Mouse (Mus musculus): ENCODE data around the gene Acad11.

Acad11 gene

GRCm38 (mm10) chr9:104085730-104086429 lies 22.7 kb downstream of the Acad11 start:
- DNase-seq = no peak

- DNase-seq = peak; percentile 62 to 77
These were observed 25.4 kb downstream of the Acad11 start for GRCm38 (mm10) chr9:104088555-104088954.

- no peak for DNase-seq
These were observed 29.8 kb downstream of the Acad11 start for GRCm38 (mm10) chr9:104092945-104093344.

GRCm38 (mm10) chr9:104098256-104098655 lies 35.1 kb downstream of the Acad11 start:
- peak; percentile 20 to 57 for DNase-seq

- DNase-seq = no peak
These were observed 35.9 kb downstream of the Acad11 start for GRCm38 (mm10) chr9:104099060-104099459.

GRCm38 (mm10) chr9:104100822-104101221 lies 37.6 kb downstream of the Acad11 start:
- peak in 1 of 2 experiments; percentile 16 for DNase-seq

GRCm38 (mm10) chr9:104101458-104101857 lies 38.3 kb downstream of the Acad11 start:
- DNase-seq = no peak

GRCm38 (mm10) chr9:104102301-104102700 lies 39.1 kb downstream of the Acad11 start:
- DNase-seq = no peak

- DNase-seq = no peak
These were observed 39.7 kb downstream of the Acad11 start for GRCm38 (mm10) chr9:104102901-104103300.

- DNase-seq = no peak
These were observed 41.8 kb downstream of the Acad11 start for GRCm38 (mm10) chr9:104104986-104105385.

- DNase-seq = no peak
These were observed 43.8 kb downstream of the Acad11 start for GRCm38 (mm10) chr9:104106930-104107329.

- DNase-seq = no peak
These were observed 44.3 kb downstream of the Acad11 start for GRCm38 (mm10) chr9:104107482-104107881.

GRCm38 (mm10) chr9:104108571-104109143 lies 45.5 kb downstream of the Acad11 start:
- no peak for DNase-seq

GRCm38 (mm10) chr9:104109151-104109550 lies 46.0 kb downstream of the Acad11 start:
- no peak for DNase-seq

- DNase-seq = no peak
These were observed 59.9 kb downstream of the Acad11 start for GRCm38 (mm10) chr9:104123101-104123500.

- no peak for DNase-seq
These were observed 60.4 kb downstream of the Acad11 start for GRCm38 (mm10) chr9:104123622-104124021.

GRCm38 (mm10) chr9:104126833-104127232 lies 63.7 kb downstream of the Acad11 start, which contains the start of gene Ackr4:
Gene Ackr4, minus strand, starts transcription at chr9:104126933.
- no peak for DNase-seq

- DNase-seq = no peak
These were observed 64.9 kb downstream of the Acad11 start for GRCm38 (mm10) chr9:104128110-104128509.

- no peak for DNase-seq
These were observed 67.1 kb downstream of the Acad11 start for GRCm38 (mm10) chr9:104130141-104130755.

GRCm38 (mm10) chr9:104140351-104140750 lies 77.2 kb downstream of the Acad11 start:
- DNase-seq = no peak

GRCm38 (mm10) chr9:104142805-104143204 lies 79.6 kb downstream of the Acad11 start:
- no peak for DNase-seq

GRCm38 (mm10) chr9:104144314-104144996 lies 81.3 kb downstream of the Acad11 start:
- DNase-seq = no peak

GRCm38 (mm10) chr9:104146683-104147082 lies 83.5 kb downstream of the Acad11 start:
- no peak for DNase-seq
